ENCODE assay signal across 13 mouse cellular contexts in the genomic region with DNA sequence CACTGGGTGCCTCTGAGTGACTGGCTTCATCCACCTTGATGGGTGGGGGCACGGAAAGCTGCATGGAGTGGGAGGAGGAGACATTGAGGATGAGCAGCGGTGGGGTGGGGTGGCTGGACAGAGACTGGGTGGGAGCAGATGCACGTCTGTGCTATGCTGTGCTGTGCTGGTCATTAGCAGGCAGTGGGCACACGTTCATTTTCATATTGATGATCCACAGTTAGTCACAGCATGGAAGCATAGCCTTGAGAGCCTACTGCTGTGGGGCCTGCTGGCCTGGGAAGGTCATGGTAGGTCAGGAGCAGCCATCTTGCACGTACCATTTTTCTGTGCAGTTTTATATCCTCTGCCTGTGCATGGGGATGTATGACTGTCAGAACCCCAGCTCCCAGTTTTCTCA. TPM values are rescaled to one million over a fixed set of nuclear protein-coding genes. Genes with fewer than 3 reads are reported as not detected.
DNase-seq lines count a peak whose midpoint lies in the region; ATAC-seq and TF ChIP-seq lines count a peak whose summit lies in the region.
"Had no signal": no experiment of that assay in that cellular context is flagged by ENCODE, and none has a peak within 500 bp of the region (broad histone marks: within the 10 kb centered on the region; RNA-seq: fewer than 3 reads in every experiment).

No protein-coding gene starts in this region.

- ATAC-seq in hindbrain, embryonic 12.5 days (ENCODE audit: low FRiP score) = no peak
- no peak for ATAC-seq in megakaryocyte, adult 5-6 weeks (ENCODE audit: poor library complexity, severe bottlenecking)
- ATAC-seq in intestine, embryonic 16.5 days = no peak
- no peak for ATAC-seq in stomach, postnatal 0 days (ENCODE audit: low FRiP score, low TSS enrichment)

- peak overlapping the region; percentile 67 for H3K27ac ChIP-seq in hindbrain, embryonic 10.5 days
- no peak overlapping the region; the same call in 1 of the 2 replicates for H3K27ac ChIP-seq in hindbrain, embryonic 12.5 days
- H3K27ac ChIP-seq in intestine, embryonic 16.5 days (ENCODE audit: low read length) = peak overlapping the region; percentile 92
- peak overlapping the region; percentile 77; the same call in 1 of the 2 replicates for H3K27ac ChIP-seq in stomach, postnatal 0 days (replicated peaks)

- no peaks in the 10 kb centered on the region for H3K27me3 ChIP-seq in hindbrain, embryonic 10.5 days (ENCODE audit: insufficient read depth, poor library complexity, severe bottlenecking)
- no peaks in the 10 kb centered on the region for H3K27me3 ChIP-seq in hindbrain, embryonic 12.5 days
- no peaks in the 10 kb centered on the region for H3K27me3 ChIP-seq in megakaryocyte, embryonic 14.5 days (replicated peaks)
- no peaks in the 10 kb centered on the region for H3K27me3 ChIP-seq in intestine, embryonic 16.5 days (replicated peaks; ENCODE audit: control insufficient read depth, insufficient read depth, low read length)
- H3K27me3 ChIP-seq in stomach, postnatal 0 days (ENCODE audit: control insufficient read depth, insufficient read depth, low read length) = no peaks in the 10 kb centered on the region
- H3K27me3 ChIP-seq: CH12.LX had no signal

- H3K4me2 ChIP-seq in hindbrain, embryonic 12.5 days (replicated peaks) = no peak overlapping the region
- no peak overlapping the region for H3K4me2 ChIP-seq in intestine, embryonic 16.5 days (ENCODE audit: low read depth, low read length)
- H3K4me2 ChIP-seq in stomach, postnatal 0 days (replicated peaks; ENCODE audit: low read depth) = no peak overlapping the region

- no peak for TF ChIP-seq EP300 in stomach, postnatal 0 days (optimal IDR thresholded peaks at IDR 0.05)

- no peaks in the 10 kb centered on the region for H3K9me3 ChIP-seq in hindbrain, embryonic 10.5 days
- no peaks in the 10 kb centered on the region for H3K9me3 ChIP-seq in hindbrain, embryonic 12.5 days (replicated peaks)
- no peaks in the 10 kb centered on the region for H3K9me3 ChIP-seq in megakaryocyte, embryonic 14.5 days
- H3K9me3 ChIP-seq in intestine, embryonic 16.5 days (ENCODE audit: control insufficient read depth, low read length) = no peaks in the 10 kb centered on the region
- H3K9me3 ChIP-seq in stomach, postnatal 0 days (ENCODE audit: control insufficient read depth, low read length) = no peaks in the 10 kb centered on the region

- H3K4me3 ChIP-seq in hindbrain, embryonic 10.5 days = no peak overlapping the region
- H3K4me3 ChIP-seq in hindbrain, embryonic 12.5 days = no peak overlapping the region
- peak overlapping the region; percentile 16 for H3K4me3 ChIP-seq in megakaryocyte, embryonic 14.5 days (replicated peaks)
- no peak overlapping the region for H3K4me3 ChIP-seq in intestine, embryonic 16.5 days (ENCODE audit: low read length)
- H3K4me3 ChIP-seq in stomach, postnatal 0 days (ENCODE audit: low read depth, low read length) = no peak overlapping the region
- H3K4me3 ChIP-seq: myocyte had no signal

- H3K9ac ChIP-seq in hindbrain, embryonic 12.5 days = no peak overlapping the region
- H3K9ac ChIP-seq in intestine, embryonic 16.5 days (ENCODE audit: low read depth, low read length) = peak overlapping the region; percentile 53
- H3K9ac ChIP-seq in stomach, postnatal 0 days (ENCODE audit: low read length) = no peak overlapping the region

- peaks cover 83% of the 10 kb centered on the region for H3K4me1 ChIP-seq in hindbrain, embryonic 10.5 days (replicated peaks)
- H3K4me1 ChIP-seq in hindbrain, embryonic 12.5 days = peaks cover 67% of the 10 kb centered on the region
- H3K4me1 ChIP-seq in megakaryocyte, embryonic 14.5 days = peaks cover 73% of the 10 kb centered on the region
- H3K4me1 ChIP-seq in intestine, embryonic 16.5 days (ENCODE audit: control insufficient read depth, insufficient read depth, low read length) = peaks cover 83% of the 10 kb centered on the region
- H3K4me1 ChIP-seq in stomach, postnatal 0 days (replicated peaks; ENCODE audit: control insufficient read depth, insufficient read depth) = peaks cover 11% of the 10 kb centered on the region

- 81% methylated on average over 5 of the region's 5 CpGs for WGBS in hindbrain, embryonic 10.5 days
- WGBS in hindbrain, embryonic 12.5 days = 65% methylated on average over 5 of the region's 5 CpGs
- 69% methylated on average over 5 of the region's 5 CpGs for WGBS in intestine, embryonic 16.5 days
- 67% methylated on average over 5 of the region's 5 CpGs for WGBS in stomach, postnatal 0 days

- no peak for DNase-seq in hindbrain, embryonic 10.5 days (ENCODE audit: low spot score)
- DNase-seq in stomach, postnatal 0 days (ENCODE audit: low spot score) = no peak
- no peak for DNase-seq in T-cell, adult 2 months (ENCODE audit: low spot score)
- DNase-seq: cerebellum, adult 8-10 months; gastrocnemius, postnatal 10 days; heart, postnatal 14 days; kidney, postnatal 25 days had no signal

- H3K36me3 ChIP-seq in hindbrain, embryonic 10.5 days = peaks cover 15% of the 10 kb centered on the region; the same call in 1 of the 2 replicates
- no peaks in the 10 kb centered on the region for H3K36me3 ChIP-seq in hindbrain, embryonic 12.5 days
- peaks cover 98% of the 10 kb centered on the region for H3K36me3 ChIP-seq in megakaryocyte, embryonic 14.5 days (replicated peaks; ENCODE audit: low read length)
- H3K36me3 ChIP-seq in intestine, embryonic 16.5 days (ENCODE audit: control insufficient read depth, insufficient read depth, low read length) = no peaks in the 10 kb centered on the region; the same call in none of the 2 replicates
- H3K36me3 ChIP-seq in stomach, postnatal 0 days (ENCODE audit: control insufficient read depth, insufficient read depth, low read length) = no peaks in the 10 kb centered on the region; the same call in 1 of the 2 replicates

- no peak for TF ChIP-seq CTCF in stomach, postnatal 0 days (IDR thresholded peaks at IDR 0.05; ENCODE audit: low read depth)

RNA-seq across cellular contexts. Expression of gene Capzb, which starts 56.0 kb away (rescaled TPM):
- 331 and 370 TPM in 2 replicates for polyA plus RNA-seq in hindbrain, embryonic 10.5 days (2016; fragmentation: Nextera tagmentation; extraction: Ambion mirVana)
- polyA plus RNA-seq in hindbrain, embryonic 12.5 days (2016; fragmentation: Nextera tagmentation; extraction: Ambion mirVana) = 335 and 369 TPM in 2 replicates
- polyA plus RNA-seq in megakaryocyte, embryonic 14.5 days (2012; ENCODE audit: insufficient read depth, low replicate concordance) = 104 and 238 TPM in 2 replicates
- 683 and 689 TPM in 2 replicates for total RNA-seq in megakaryocyte, adult 5-6 weeks (2015)
- total RNA-seq in megakaryocyte, adult 5-6 weeks (2017) = 251 and 275 TPM in 2 replicates
- 440 and 454 TPM in 2 replicates for polyA plus RNA-seq in intestine, embryonic 16.5 days (2015; fragmentation: Nextera tagmentation; extraction: Ambion mirVana)
- 341 and 344 TPM in 2 replicates for polyA plus RNA-seq in stomach, postnatal 0 days (2015; fragmentation: Nextera tagmentation; extraction: Ambion mirVana)
